Mouse (Mus musculus): ENCODE measurements around the gene Lrrc61. TPM values are rescaled to one million over a fixed set of nuclear protein-coding genes. Genes with fewer than 3 reads are reported as not detected.

Gene Lrrc61
- polyA plus RNA-seq, 1 experiment from 2014 or later: 1.6 TPM

GRCm38 (mm10) chr6:48553819-48554218, 777 bp upstream of the Lrrc61 start:
- WGBS (ENCODE audit: insufficient replicate concordance): 73% methylated on average over 4 of the region's 4 CpGs
- Histone ChIP-seq H3K9me3 (replicated peaks) (no peaks in the 10 kb centered on the region), H3K36me3 (peaks cover 3% of the 10 kb centered on the region; the same call in 1 of the 2 replicates), H3K27me3 (replicated peaks) (no peaks in the 10 kb centered on the region), H3K27ac (no peak overlapping the region), H3K9ac (no peak overlapping the region), H3K4me3 (peak overlapping the region; percentile 56; the same call in 1 of the 2 replicates), H3K4me1 (peaks cover 16% of the 10 kb centered on the region), H3K4me2 (peak overlapping the region; percentile 72)
- no peak for ATAC-seq

GRCm38 (mm10) chr6:48555104-48555890, 701 bp downstream of the Lrrc61 start:
- H3K4me3 ChIP-seq: peak overlapping the region; percentile 56
- peak overlapping the region; percentile 61 for H3K9ac ChIP-seq
- peak overlapping the region; percentile 72 for H3K4me2 ChIP-seq
- peak; percentile 59 for ATAC-seq
- no peaks in the 10 kb centered on the region for H3K27me3 ChIP-seq (replicated peaks)
- H3K27ac ChIP-seq: peak overlapping the region; percentile 83
- no peaks in the 10 kb centered on the region for H3K9me3 ChIP-seq (replicated peaks)
- peaks cover 3% of the 10 kb centered on the region; the same call in 1 of the 2 replicates for H3K36me3 ChIP-seq
- H3K4me1 ChIP-seq: peaks cover 16% of the 10 kb centered on the region
- 30% methylated on average over 14 of the region's 14 CpGs for whole genome bisulfite sequencing (ENCODE audit: insufficient replicate concordance)

GRCm38 (mm10) chr6:48555956-48556355, 1.4 kb downstream of the Lrrc61 start:
- no peak overlapping the region for H3K4me2 ChIP-seq
- no peaks in the 10 kb centered on the region for H3K9me3 ChIP-seq (replicated peaks)
- H3K36me3 ChIP-seq: peaks cover 3% of the 10 kb centered on the region; the same call in 1 of the 2 replicates
- no peaks in the 10 kb centered on the region for H3K27me3 ChIP-seq (replicated peaks)
- no peak overlapping the region for H3K27ac ChIP-seq
- no peak overlapping the region for H3K4me3 ChIP-seq
- peaks cover 16% of the 10 kb centered on the region for H3K4me1 ChIP-seq
- H3K9ac ChIP-seq: no peak overlapping the region
- no peak for ATAC-seq
- WGBS (ENCODE audit: insufficient replicate concordance): 72% methylated on average over 3 of the region's 3 CpGs

GRCm38 (mm10) chr6:48565693-48566310, 11.2 kb downstream of the Lrrc61 start:
- ATAC-seq: no peak
- H3K4me1 ChIP-seq: no peaks in the 10 kb centered on the region
- H3K4me3 ChIP-seq: no peak overlapping the region
- 88% methylated on average over 4 of the region's 4 CpGs for WGBS (ENCODE audit: insufficient replicate concordance)
- 0 out of 2 replicates have a peak, but pooled peaks cover 8% of the 10 kb centered on the region for H3K36me3 ChIP-seq
- H3K9ac ChIP-seq: no peak overlapping the region
- no peak overlapping the region for H3K27ac ChIP-seq
- H3K27me3 ChIP-seq (replicated peaks): no peaks in the 10 kb centered on the region
- no peaks in the 10 kb centered on the region for H3K9me3 ChIP-seq (replicated peaks)
- H3K4me2 ChIP-seq: no peak overlapping the region

- no peak overlapping the region for H3K27ac ChIP-seq
- ATAC-seq: no peak
- WGBS (ENCODE audit: insufficient replicate concordance): 73% methylated on average over 5 of the region's 5 CpGs
Measured at GRCm38 (mm10) chr6:48566312-48566711, 11.7 kb downstream of the Lrrc61 start.

GRCm38 (mm10) chr6:48568036-48568984, 13.7 kb downstream of the Lrrc61 start:
- ATAC-seq: no peak
- Histone ChIP-seq H3K4me2 (no peak overlapping the region), H3K9ac (no peak overlapping the region), H3K27ac (no peak overlapping the region), H3K36me3 (0 out of 2 replicates have a peak, but pooled peaks cover 8% of the 10 kb centered on the region), H3K4me1 (peaks cover 9% of the 10 kb centered on the region; the same call in 1 of the 2 replicates), H3K4me3 (no peak overlapping the region), H3K27me3 (replicated peaks) (no peaks in the 10 kb centered on the region), H3K9me3 (replicated peaks) (no peaks in the 10 kb centered on the region)
- 72% methylated on average over 21 of the region's 21 CpGs for WGBS (ENCODE audit: insufficient replicate concordance)

More at GRCm38 (mm10) chr6:48566312-48566711, 11.7 kb downstream of the Lrrc61 start:
- Histone ChIP-seq H3K9me3 (replicated peaks) (no peaks in the 10 kb centered on the region), H3K27me3 (replicated peaks) (no peaks in the 10 kb centered on the region), H3K9ac (no peak overlapping the region), H3K4me2 (no peak overlapping the region), H3K4me1 (no peaks in the 10 kb centered on the region), H3K4me3 (no peak overlapping the region), H3K36me3 (0 out of 2 replicates have a peak, but pooled peaks cover 8% of the 10 kb centered on the region)

GRCm38 (mm10) chr6:48569065-48569807, 14.6 kb downstream of the Lrrc61 start:
- peaks cover 10% of the 10 kb centered on the region; the same call in 1 of the 2 replicates for H3K4me1 ChIP-seq
- H3K36me3 ChIP-seq: 0 out of 2 replicates have a peak, but pooled peaks cover 8% of the 10 kb centered on the region
- no peak overlapping the region for H3K4me2 ChIP-seq
- WGBS (ENCODE audit: insufficient replicate concordance): 75% methylated on average over 8 of the region's 8 CpGs
- H3K27me3 ChIP-seq (replicated peaks): no peaks in the 10 kb centered on the region
- no peaks in the 10 kb centered on the region for H3K9me3 ChIP-seq (replicated peaks)
- H3K4me3 ChIP-seq: no peak overlapping the region
- no peak overlapping the region for H3K27ac ChIP-seq
- no peak for ATAC-seq
- no peak overlapping the region for H3K9ac ChIP-seq

- Histone ChIP-seq H3K27me3 (replicated peaks) (no peaks in the 10 kb centered on the region), H3K9me3 (replicated peaks) (no peaks in the 10 kb centered on the region), H3K4me2 (no peak overlapping the region), H3K9ac (no peak overlapping the region), H3K36me3 (no peaks in the 10 kb centered on the region), H3K4me3 (no peak overlapping the region), H3K27ac (no peak overlapping the region), H3K4me1 (peaks cover 10% of the 10 kb centered on the region; the same call in 1 of the 2 replicates)
- WGBS (ENCODE audit: insufficient replicate concordance): 81% methylated on average over 5 of the region's 5 CpGs
- no peak for ATAC-seq
Measured at GRCm38 (mm10) chr6:48572014-48572413, 17.4 kb downstream of the Lrrc61 start.

GRCm38 (mm10) chr6:48572572-48573061, 18.0 kb downstream of the Lrrc61 start, which contains the start of gene Rarres2:
Gene Rarres2 (minus strand): TSS chr6:48572789.
- no peak within 1 kb of the TSS for H3K4me2 ChIP-seq
- no peak for ATAC-seq
- no peaks in the 10 kb centered on the region for H3K9me3 ChIP-seq (replicated peaks)
- H3K27ac ChIP-seq: no peak within 1 kb of the TSS
- peaks cover 10% of the 10 kb centered on the region; the same call in 1 of the 2 replicates for H3K4me1 ChIP-seq
- no peak within 1 kb of the TSS for H3K9ac ChIP-seq
- 49% methylated on average over 6 of the region's 6 CpGs for WGBS (ENCODE audit: insufficient replicate concordance)
- H3K27me3 ChIP-seq (replicated peaks): no peaks in the 10 kb centered on the region
- H3K36me3 ChIP-seq: no peaks in the 10 kb centered on the region
- H3K4me3 ChIP-seq: no peak within 1 kb of the TSS

GRCm38 (mm10) chr6:48573280-48573679, 18.7 kb downstream of the Lrrc61 start:
- Histone ChIP-seq H3K27me3 (replicated peaks) (no peaks in the 10 kb centered on the region), H3K4me1 (peaks cover 10% of the 10 kb centered on the region; the same call in 1 of the 2 replicates), H3K4me2 (no peak overlapping the region), H3K27ac (no peak overlapping the region), H3K4me3 (no peak overlapping the region), H3K36me3 (no peaks in the 10 kb centered on the region), H3K9ac (no peak overlapping the region), H3K9me3 (replicated peaks) (no peaks in the 10 kb centered on the region)
- WGBS (ENCODE audit: insufficient replicate concordance): 41% methylated on average over 10 of the region's 10 CpGs
- 0 out of 2 replicates have a peak, but pooled peaks have one; percentile 15 for ATAC-seq

All from liver, embryonic 12.5 days (tissue).